Mouse (Mus musculus): ENCODE results near the gene Pdyn. TPM values are rescaled to one million over a fixed set of nuclear protein-coding genes. Genes with fewer than 3 reads are reported as not detected.

The Pdyn gene
- polyA plus RNA-seq (2014; fragmentation: Nextera tagmentation; extraction: Ambion mirVana) = 0.28 TPM in 1 of 2 replicates, not detected in the other

- Histone ChIP-seq H3K36me3 (ENCODE audit: control insufficient read depth, insufficient read depth, low read length) (no peaks in the 10 kb centered on the region), H3K4me1 (ENCODE audit: control insufficient read depth, insufficient read depth, low read length) (no peaks in the 10 kb centered on the region), H3K4me3 (ENCODE audit: low read depth, low read length) (no peak within 1 kb of the TSS), H3K9me3 (ENCODE audit: control insufficient read depth, low read depth, low read length) (no peaks in the 10 kb centered on the region), H3K27me3 (ENCODE audit: control insufficient read depth, insufficient read depth, low read length) (peaks cover 10% of the 10 kb centered on the region; the same call in 1 of the 2 replicates), H3K4me2 (replicated peaks; ENCODE audit: low read depth, low read length) (0 out of 2 replicates have a peak within 1 kb of the TSS, but pooled peaks have one; percentile 16), H3K27ac (ENCODE audit: low read length) (no peak within 1 kb of the TSS), H3K9ac (replicated peaks; ENCODE audit: low read depth, low read length) (no peak within 1 kb of the TSS)
- 8% methylated on average over 20 of the region's 20 CpGs for WGBS
- no peak for ATAC-seq (ENCODE audit: insufficient number of reproducible peaks, insufficient read depth, low FRiP score, low read depth)
Measured at GRCm38 (mm10) chr2:129699484-129700158, at the start of gene Pdyn. Pdyn (minus strand) TSS chr2:129699844.

- no peak overlapping the region for H3K4me2 ChIP-seq (replicated peaks; ENCODE audit: low read depth, low read length)
- H3K4me1 ChIP-seq (ENCODE audit: control insufficient read depth, insufficient read depth, low read length) = no peaks in the 10 kb centered on the region
- H3K9me3 ChIP-seq (ENCODE audit: control insufficient read depth, low read depth, low read length) = no peaks in the 10 kb centered on the region
- H3K9ac ChIP-seq (replicated peaks; ENCODE audit: low read depth, low read length) = no peak overlapping the region
- ATAC-seq (ENCODE audit: insufficient number of reproducible peaks, insufficient read depth, low FRiP score, low read depth) = no peak
- H3K36me3 ChIP-seq (ENCODE audit: control insufficient read depth, insufficient read depth, low read length) = no peaks in the 10 kb centered on the region
- H3K4me3 ChIP-seq (ENCODE audit: low read depth, low read length) = no peak overlapping the region
- H3K27ac ChIP-seq (ENCODE audit: low read length) = no peak overlapping the region
- WGBS = 89% methylated on average over 7 of the region's 7 CpGs
- H3K27me3 ChIP-seq (ENCODE audit: control insufficient read depth, insufficient read depth, low read length) = no peaks in the 10 kb centered on the region
Measured at GRCm38 (mm10) chr2:129742016-129742415, 42.4 kb upstream of the Pdyn start.

DNA sequence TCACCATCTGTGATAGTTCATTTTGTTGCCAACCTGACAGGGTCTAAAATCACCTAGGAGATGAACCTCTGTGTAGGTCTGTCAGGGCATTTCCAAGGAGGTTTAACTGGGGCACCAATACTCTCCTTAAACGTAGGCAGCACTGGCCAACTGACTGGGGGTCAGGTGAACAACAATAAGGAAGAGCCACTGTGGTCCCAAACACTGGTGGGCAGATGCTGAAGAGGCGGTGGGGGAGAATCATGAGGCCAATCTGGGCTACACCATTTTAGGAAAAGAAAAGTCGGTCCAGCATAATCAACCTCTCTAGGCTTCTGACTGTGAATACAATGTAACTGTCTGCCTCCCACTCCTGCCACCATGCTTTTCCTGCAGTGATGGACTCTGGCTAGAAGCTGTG, 40.9 kb upstream of the Pdyn start:
- H3K36me3 ChIP-seq (ENCODE audit: control insufficient read depth, insufficient read depth, low read length) = no peaks in the 10 kb centered on the region
- no peaks in the 10 kb centered on the region for H3K9me3 ChIP-seq (ENCODE audit: control insufficient read depth, low read depth, low read length)
- H3K4me3 ChIP-seq (ENCODE audit: low read depth, low read length) = no peak overlapping the region
- no peak overlapping the region for H3K9ac ChIP-seq (replicated peaks; ENCODE audit: low read depth, low read length)
- H3K4me1 ChIP-seq (ENCODE audit: control insufficient read depth, insufficient read depth, low read length) = no peaks in the 10 kb centered on the region
- H3K27me3 ChIP-seq (ENCODE audit: control insufficient read depth, insufficient read depth, low read length) = no peaks in the 10 kb centered on the region
- H3K27ac ChIP-seq (ENCODE audit: low read length) = no peak overlapping the region
- ATAC-seq (ENCODE audit: insufficient number of reproducible peaks, insufficient read depth, low FRiP score, low read depth) = no peak
- WGBS = 87% methylated on average over 3 of the region's 3 CpGs
- no peak overlapping the region for H3K4me2 ChIP-seq (replicated peaks; ENCODE audit: low read depth, low read length)

GRCm38 (mm10) chr2:129734031-129734430, 34.4 kb upstream of the Pdyn start:
- Histone ChIP-seq H3K9me3 (ENCODE audit: control insufficient read depth, low read depth, low read length) (no peaks in the 10 kb centered on the region), H3K4me2 (replicated peaks; ENCODE audit: low read depth, low read length) (no peak overlapping the region), H3K27me3 (ENCODE audit: control insufficient read depth, insufficient read depth, low read length) (no peaks in the 10 kb centered on the region), H3K27ac (ENCODE audit: low read length) (no peak overlapping the region), H3K36me3 (ENCODE audit: control insufficient read depth, insufficient read depth, low read length) (no peaks in the 10 kb centered on the region), H3K9ac (replicated peaks; ENCODE audit: low read depth, low read length) (no peak overlapping the region), H3K4me3 (ENCODE audit: low read depth, low read length) (no peak overlapping the region), H3K4me1 (ENCODE audit: control insufficient read depth, insufficient read depth, low read length) (no peaks in the 10 kb centered on the region)
- 77% methylated on average over 8 of the region's 8 CpGs for WGBS
- ATAC-seq (ENCODE audit: insufficient number of reproducible peaks, insufficient read depth, low FRiP score, low read depth) = no peak

GRCm38 (mm10) chr2:129729681-129730080, 30.0 kb upstream of the Pdyn start:
- Histone ChIP-seq H3K4me2 (replicated peaks; ENCODE audit: low read depth, low read length) (no peak overlapping the region), H3K4me3 (ENCODE audit: low read depth, low read length) (no peak overlapping the region), H3K4me1 (ENCODE audit: control insufficient read depth, insufficient read depth, low read length) (no peaks in the 10 kb centered on the region), H3K9ac (replicated peaks; ENCODE audit: low read depth, low read length) (no peak overlapping the region), H3K27me3 (ENCODE audit: control insufficient read depth, insufficient read depth, low read length) (no peaks in the 10 kb centered on the region), H3K36me3 (ENCODE audit: control insufficient read depth, insufficient read depth, low read length) (no peaks in the 10 kb centered on the region), H3K27ac (ENCODE audit: low read length) (no peak overlapping the region), H3K9me3 (ENCODE audit: control insufficient read depth, low read depth, low read length) (no peaks in the 10 kb centered on the region)
- WGBS = 69% methylated on average over 1 of the region's 1 CpGs
- no peak for ATAC-seq (ENCODE audit: insufficient number of reproducible peaks, insufficient read depth, low FRiP score, low read depth)

DNA sequence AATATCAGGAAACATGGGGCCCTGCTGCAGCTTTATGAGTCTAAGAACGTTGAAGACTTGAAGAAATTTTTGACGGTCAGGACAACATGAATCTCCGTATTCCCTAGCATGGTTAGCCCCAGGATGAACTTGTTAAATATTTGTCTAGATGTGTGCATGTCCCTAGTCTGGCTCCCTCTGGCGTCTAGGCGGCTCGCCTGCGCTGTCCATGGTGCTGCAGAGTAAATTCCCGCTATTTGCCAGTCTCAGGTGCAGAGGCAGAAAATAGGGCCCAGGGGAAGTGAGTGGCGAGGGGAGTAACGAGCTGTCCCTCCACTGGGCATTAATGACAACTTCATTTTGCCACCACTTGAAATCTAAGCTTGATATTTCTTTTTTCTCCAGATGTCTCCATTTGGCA, 16.0 kb upstream of the Pdyn start:
- no peak for ATAC-seq (ENCODE audit: insufficient number of reproducible peaks, insufficient read depth, low FRiP score, low read depth)
- WGBS = 18% methylated on average over 10 of the region's 10 CpGs
- H3K4me2 ChIP-seq (replicated peaks; ENCODE audit: low read depth, low read length) = no peak overlapping the region
- H3K27me3 ChIP-seq (ENCODE audit: control insufficient read depth, insufficient read depth, low read length) = no peaks in the 10 kb centered on the region
- H3K27ac ChIP-seq (ENCODE audit: low read length) = no peak overlapping the region
- H3K9me3 ChIP-seq (ENCODE audit: control insufficient read depth, low read depth, low read length) = no peaks in the 10 kb centered on the region
- no peak overlapping the region for H3K4me3 ChIP-seq (ENCODE audit: low read depth, low read length)
- H3K36me3 ChIP-seq (ENCODE audit: control insufficient read depth, insufficient read depth, low read length) = no peaks in the 10 kb centered on the region
- H3K4me1 ChIP-seq (ENCODE audit: control insufficient read depth, insufficient read depth, low read length) = no peaks in the 10 kb centered on the region
- no peak overlapping the region for H3K9ac ChIP-seq (replicated peaks; ENCODE audit: low read depth, low read length)

DNA sequence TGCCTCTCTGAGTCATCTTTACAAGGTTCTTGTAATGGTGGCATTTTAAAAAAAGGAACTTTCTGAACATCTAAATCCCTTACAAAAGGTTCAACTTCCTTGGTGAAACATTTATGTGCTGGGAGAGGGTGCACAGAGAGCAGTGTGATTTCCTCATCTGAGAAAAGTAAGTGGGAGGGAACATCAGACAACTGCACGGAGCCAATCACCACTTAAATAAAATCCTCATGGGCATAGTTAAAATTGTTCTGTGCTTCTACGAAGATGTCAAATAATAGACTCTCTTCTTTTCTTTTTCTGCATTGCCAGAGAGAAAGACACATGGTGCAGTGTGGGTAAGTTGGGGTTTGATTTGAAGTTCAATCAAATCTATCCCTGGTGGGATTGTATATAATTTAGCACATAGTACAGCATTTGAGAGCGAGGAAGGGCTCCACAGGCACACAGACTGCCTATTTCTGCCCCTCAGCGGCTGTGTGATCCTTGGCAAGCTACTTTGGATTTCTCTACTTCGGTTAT, 13.4 kb upstream of the Pdyn start:
- H3K27me3 ChIP-seq (ENCODE audit: control insufficient read depth, insufficient read depth, low read length) = no peaks in the 10 kb centered on the region
- no peaks in the 10 kb centered on the region for H3K36me3 ChIP-seq (ENCODE audit: control insufficient read depth, insufficient read depth, low read length)
- 70% methylated on average over 5 of the region's 5 CpGs for WGBS
- no peak overlapping the region for H3K9ac ChIP-seq (replicated peaks; ENCODE audit: low read depth, low read length)
- no peak for ATAC-seq (ENCODE audit: insufficient number of reproducible peaks, insufficient read depth, low FRiP score, low read depth)
- no peak overlapping the region for H3K4me3 ChIP-seq (ENCODE audit: low read depth, low read length)
- H3K4me1 ChIP-seq (ENCODE audit: control insufficient read depth, insufficient read depth, low read length) = no peaks in the 10 kb centered on the region
- H3K4me2 ChIP-seq (replicated peaks; ENCODE audit: low read depth, low read length) = no peak overlapping the region
- no peak overlapping the region for H3K27ac ChIP-seq (ENCODE audit: low read length)
- no peaks in the 10 kb centered on the region for H3K9me3 ChIP-seq (ENCODE audit: control insufficient read depth, low read depth, low read length)

GRCm38 (mm10) chr2:129696059-129696458, 3.6 kb downstream of the Pdyn start:
- 12% methylated on average over 4 of the region's 4 CpGs for WGBS
- H3K27ac ChIP-seq (ENCODE audit: low read length) = no peak overlapping the region
- H3K27me3 ChIP-seq (ENCODE audit: control insufficient read depth, insufficient read depth, low read length) = peaks cover 10% of the 10 kb centered on the region; the same call in 1 of the 2 replicates
- no peaks in the 10 kb centered on the region for H3K36me3 ChIP-seq (ENCODE audit: control insufficient read depth, insufficient read depth, low read length)
- H3K4me1 ChIP-seq (ENCODE audit: control insufficient read depth, insufficient read depth, low read length) = no peaks in the 10 kb centered on the region
- H3K4me3 ChIP-seq (ENCODE audit: low read depth, low read length) = no peak overlapping the region
- no peak overlapping the region for H3K4me2 ChIP-seq (replicated peaks; ENCODE audit: low read depth, low read length)
- no peaks in the 10 kb centered on the region for H3K9me3 ChIP-seq (ENCODE audit: control insufficient read depth, low read depth, low read length)
- ATAC-seq (ENCODE audit: insufficient number of reproducible peaks, insufficient read depth, low FRiP score, low read depth) = no peak
- no peak overlapping the region for H3K9ac ChIP-seq (replicated peaks; ENCODE audit: low read depth, low read length)

DNA sequence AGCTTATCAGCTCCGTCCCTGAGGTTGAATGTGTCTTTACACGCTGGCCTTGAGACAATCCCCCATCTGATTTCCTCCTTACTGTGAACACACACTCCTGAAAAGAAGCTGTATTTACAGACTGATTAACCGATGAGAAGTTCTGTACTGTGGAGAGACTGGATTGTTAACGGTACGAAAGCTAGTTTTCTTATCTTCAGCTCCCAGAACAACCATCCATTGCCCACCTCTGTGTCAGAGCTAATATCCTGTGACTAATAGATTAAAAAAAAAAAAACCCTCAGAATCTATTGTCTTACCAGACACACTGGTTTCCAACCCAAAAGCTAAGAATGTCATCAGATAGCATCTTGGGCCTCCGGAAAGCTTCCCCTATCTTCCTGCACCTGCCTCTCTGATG, 5.3 kb downstream of the Pdyn start:
- Histone ChIP-seq H3K4me2 (replicated peaks; ENCODE audit: low read depth, low read length) (no peak overlapping the region), H3K4me1 (ENCODE audit: control insufficient read depth, insufficient read depth, low read length) (no peaks in the 10 kb centered on the region), H3K36me3 (ENCODE audit: control insufficient read depth, insufficient read depth, low read length) (no peaks in the 10 kb centered on the region), H3K9ac (replicated peaks; ENCODE audit: low read depth, low read length) (no peak overlapping the region), H3K27me3 (ENCODE audit: control insufficient read depth, insufficient read depth, low read length) (0 out of 2 replicates have a peak, but pooled peaks cover 6% of the 10 kb centered on the region), H3K27ac (ENCODE audit: low read length) (no peak overlapping the region), H3K4me3 (ENCODE audit: low read depth, low read length) (no peak overlapping the region), H3K9me3 (ENCODE audit: control insufficient read depth, low read depth, low read length) (no peaks in the 10 kb centered on the region)
- WGBS = 64% methylated on average over 6 of the region's 6 CpGs
- no peak for ATAC-seq (ENCODE audit: insufficient number of reproducible peaks, insufficient read depth, low FRiP score, low read depth)

Measured in stomach, embryonic 14.5 days (tissue).